Mouse (Mus musculus) neutrophil, adult 5-6 weeks (primary cell): Measurements from ENCODE around the gene Kpna2. TPM values are rescaled to one million over a fixed set of nuclear protein-coding genes. Genes with fewer than 3 reads are reported as not detected.
"Not testable (repeated sequence)": the region's sequence is repeated elsewhere in the genome, so short reads cannot be mapped to it uniquely, and the experiment has no call there.

Experiments
- ATAC-seq: fragments of 151-379, 151-347 bp; 2 replicates; pipeline ENCODE4 v1.8.0; 2017; ENCODE audit warnings: mild to moderate bottlenecking, moderate TSS enrichment; ENCODE audit not compliant: insufficient number of reproducible peaks, poor library complexity, low FRiP score, severe bottlenecking; ENCODE audit errors: extremely low read depth
- total RNA-seq: library from RNA; stranded (forward); fragments of 200-1000 nt; gene quantifications from 2 replicates; pipeline ENCODE4 v1.2.3, GENCODE M21; 2017

Gene Kpna2
- total RNA-seq, 1 experiment from 2014 or later: 22.2 TPM

DNA sequence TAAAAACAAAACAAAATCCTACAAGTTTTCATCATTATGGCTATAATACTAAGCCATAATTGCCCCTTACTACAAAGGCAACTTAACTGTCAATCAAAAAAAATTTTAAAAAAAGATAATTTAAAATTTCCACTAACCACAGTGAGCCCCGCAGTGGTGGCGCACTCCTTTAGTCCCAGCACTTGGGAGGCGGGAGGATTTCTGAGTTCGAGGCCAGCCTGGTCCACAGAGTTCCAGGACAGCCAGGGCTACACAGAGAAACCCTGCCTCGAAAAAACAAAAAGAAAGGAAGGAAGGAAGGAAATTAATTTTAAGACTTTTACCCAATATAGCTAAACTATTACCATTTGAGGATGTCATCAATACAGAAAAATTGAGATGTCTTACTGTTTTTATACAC, 1.4 kb downstream of the Kpna2 start:
- ATAC-seq: no peak

DNA sequence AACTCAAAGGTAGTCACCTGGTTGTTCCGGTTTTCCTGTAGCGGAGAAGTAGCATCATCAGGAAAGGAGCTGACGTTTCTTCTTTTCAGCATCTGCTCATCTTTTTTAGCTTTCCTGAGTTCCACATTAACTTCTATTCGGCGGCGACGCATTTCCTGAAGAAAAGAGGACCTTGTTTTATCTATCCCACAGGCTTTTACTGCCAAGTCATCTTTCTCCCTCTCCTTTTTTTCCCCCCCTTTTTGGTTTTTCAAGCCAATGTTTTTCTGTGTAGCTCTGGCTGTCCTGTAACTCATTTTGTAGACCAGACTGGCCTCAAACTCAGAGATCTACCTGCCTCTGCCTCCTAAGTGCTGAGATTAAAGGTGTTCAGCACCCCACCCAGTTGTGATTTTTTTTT, 2.8 kb downstream of the Kpna2 start:
- not testable (repeated sequence) for ATAC-seq

DNA sequence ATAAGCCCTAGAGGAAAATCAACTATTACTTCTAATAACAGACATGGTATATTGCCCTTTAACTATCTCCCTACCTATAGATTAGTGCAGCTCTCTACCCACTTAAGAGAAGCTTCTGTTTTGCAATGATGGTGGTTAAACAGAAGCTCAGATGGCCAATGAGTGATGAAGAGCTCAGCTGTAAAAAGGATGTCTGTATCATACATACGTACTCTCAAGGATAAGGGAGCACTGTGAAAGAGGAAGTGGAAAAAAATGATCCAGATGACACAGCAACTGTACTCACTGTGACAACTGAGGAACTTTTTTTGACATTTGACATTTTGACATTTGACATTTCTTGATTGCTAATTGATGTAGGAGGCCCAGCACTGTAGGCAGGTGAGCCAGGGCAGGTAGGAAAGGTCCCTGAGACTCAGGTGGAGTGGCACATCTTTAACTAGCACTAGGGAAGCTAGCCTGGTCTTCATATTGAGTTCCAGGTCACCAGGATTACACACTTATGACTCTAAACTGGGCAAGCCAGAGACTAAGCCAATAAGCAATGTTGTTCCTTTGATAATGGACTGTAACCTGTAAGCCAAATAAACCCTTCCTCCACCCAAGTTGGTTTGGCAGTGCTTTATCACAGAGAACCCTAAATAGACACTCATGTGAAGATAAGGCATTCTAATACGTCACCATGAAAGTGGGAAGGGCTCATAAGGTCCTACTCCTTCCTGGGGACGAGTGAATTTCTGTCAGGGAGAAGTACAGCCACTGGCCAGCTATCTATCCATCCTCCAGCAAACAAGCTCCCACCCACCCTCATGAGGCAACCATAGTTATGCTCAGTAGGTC, 4.9 kb downstream of the Kpna2 start:
- ATAC-seq: peak; percentile 88

DNA sequence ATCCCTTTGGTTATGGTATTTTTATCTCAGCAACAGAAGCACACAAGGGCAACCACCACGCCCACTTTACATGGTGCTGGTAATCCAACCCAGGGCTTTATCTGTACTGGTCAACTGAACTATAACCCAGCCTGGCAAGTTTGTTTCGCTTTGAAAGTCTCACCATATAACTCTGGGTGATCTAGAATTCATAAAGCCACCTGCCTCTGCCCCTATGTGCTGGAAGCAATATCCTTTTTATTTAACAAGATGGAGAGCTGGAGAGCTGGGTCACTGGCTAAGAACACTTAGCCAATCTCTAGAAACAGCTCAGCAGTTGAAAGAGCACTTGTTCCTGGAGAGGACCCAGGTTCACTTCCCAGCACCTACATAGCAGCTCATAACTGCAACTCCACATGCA, 12.0 kb downstream of the Kpna2 start:
- ATAC-seq: no peak

DNA sequence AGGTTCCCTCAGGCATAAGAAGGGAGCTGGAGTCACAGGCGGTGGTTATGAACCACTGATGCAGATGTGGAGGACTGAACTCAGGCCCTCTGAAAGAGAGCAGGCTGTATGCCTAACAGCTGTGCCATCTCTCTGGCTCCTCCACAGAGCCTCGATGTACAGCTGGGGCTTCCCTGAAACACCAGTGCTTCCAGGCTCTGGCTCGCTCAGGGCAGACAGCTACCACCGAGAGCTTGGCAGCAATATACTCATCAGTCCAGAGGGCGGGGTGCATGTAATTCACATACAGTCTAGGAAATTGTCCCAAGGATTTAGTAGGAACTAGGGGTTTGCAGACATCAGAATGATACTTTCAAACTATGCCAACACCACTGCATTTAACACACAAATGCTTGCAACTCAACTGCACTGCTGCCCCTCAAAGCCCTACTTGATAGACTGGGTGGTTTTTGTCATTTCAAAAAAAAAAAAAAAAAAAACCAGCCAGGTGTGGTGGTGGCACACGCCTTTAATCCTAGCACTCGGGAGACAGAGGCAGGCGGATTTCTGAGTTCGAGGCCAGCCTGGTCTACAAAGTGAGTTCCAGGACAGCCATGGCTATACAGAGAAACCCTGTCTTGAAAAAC, 13.2 kb downstream of the Kpna2 start:
- ATAC-seq: not testable (repeated sequence)

DNA sequence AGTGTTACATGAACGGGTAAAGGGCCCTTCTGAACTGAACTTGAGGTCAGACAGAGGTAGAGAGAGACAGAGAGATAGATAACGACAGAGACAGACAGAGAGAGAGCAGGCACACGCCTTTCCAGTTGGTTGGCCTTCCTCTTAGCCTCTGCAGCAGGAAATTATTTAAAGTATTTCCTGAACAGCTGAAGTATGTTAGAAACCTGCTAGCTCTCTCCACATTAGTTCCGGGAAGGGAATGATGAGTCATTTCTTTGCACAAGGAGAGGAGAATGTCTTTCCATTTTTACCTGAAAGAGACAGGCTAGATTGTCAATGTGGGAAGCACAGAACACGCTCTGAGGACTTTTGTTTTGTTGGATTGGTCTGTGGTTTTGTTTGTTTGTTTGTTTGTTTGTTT, 17.0 kb downstream of the Kpna2 start:
- ATAC-seq: no peak

DNA sequence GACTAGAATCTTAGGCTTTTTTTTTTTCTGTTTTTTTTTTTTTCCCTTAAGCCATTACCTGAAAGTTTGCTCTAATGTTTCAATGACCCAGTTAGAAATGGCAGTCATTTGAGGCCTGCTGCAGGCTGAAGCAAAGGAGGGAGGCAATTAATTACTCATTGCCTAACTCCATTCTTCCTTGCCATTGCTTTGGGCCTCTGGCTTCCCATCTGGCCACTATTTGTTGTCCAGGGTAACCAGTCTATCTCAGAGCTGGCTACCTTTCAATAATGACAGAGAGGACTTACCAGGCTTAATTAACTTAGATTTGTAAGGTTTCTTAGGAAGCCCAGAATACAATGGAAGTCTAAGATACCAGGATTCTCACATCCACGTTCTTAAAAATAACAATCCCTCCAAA, 17.6 kb downstream of the Kpna2 start:
- no peak for ATAC-seq

DNA sequence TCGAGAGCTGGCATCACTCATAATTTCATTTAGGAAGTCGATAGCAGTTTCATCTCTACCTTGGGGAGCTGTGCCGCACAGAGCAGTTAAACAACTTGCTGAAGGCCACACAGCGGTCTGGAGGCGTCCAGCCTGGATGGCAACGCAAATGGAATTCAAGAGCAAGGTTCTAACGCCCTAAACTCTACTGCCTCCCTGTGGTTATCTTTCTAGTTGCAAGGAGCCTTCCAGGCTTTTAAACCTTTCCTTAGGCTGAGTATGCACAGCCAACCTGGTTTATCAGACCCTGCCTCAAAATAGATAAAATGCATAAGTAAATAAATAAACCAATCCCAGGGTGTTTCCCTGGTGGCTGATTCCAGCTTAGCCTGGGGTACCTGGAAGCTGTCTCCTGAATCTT, 18.9 kb downstream of the Kpna2 start:
- peak; percentile 41; the same call in 1 of the 2 replicates for ATAC-seq

DNA sequence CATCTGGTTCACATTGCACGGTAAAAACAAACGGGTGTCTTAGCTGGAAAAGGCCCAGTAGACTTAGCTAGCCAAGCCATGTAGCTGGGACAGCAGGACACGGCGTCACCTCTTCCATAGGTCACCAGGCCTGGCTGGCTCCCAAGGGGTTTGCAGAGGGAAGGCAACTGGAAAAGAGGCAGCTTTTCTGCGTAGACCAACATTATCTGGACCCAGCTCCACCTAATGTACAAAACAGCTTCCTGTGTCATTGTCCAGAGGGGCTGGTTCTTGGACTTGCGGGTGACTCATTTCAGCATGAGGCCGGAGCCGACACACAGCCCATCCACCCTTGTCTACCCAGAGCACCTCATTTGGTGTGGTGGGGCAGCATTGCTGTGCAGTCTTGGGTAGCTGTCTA, 23.1 kb downstream of the Kpna2 start:
- no peak for ATAC-seq

DNA sequence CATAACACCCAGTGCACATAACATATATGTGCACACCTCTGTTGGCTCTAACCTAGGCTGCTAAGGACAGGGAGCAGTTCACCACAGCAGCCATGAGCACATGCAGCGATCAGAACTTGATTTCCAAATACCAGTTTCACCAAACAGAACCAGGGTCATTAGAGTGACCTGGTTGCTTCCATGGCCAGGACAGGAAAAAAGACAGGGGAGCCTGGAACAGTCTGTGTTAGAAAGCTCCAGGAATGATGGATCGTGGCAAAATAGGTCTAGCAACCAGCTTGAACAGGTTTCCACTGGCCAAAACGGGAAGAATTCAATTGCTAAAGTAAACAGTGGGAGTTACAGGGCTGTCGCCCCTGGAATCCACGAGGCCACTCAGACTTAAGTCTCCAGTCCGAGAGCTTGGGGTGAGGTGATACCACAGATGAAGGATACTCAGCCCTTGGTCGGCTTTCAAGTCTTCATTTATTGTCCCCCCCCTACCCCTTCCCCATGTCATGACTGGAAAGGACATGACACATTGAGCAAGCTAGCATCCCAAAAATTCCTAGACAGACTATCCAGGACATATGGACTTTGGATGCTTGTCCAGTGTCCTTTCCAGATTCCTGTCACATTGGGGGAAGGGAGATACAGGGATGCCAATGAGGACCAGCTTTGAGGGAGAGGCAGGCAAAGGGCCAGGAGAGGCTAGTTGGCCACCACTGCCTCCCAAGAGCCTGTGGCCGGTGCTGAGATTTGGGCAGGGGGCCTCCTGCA, 23.7 kb downstream of the Kpna2 start:
- ATAC-seq: no peak

DNA sequence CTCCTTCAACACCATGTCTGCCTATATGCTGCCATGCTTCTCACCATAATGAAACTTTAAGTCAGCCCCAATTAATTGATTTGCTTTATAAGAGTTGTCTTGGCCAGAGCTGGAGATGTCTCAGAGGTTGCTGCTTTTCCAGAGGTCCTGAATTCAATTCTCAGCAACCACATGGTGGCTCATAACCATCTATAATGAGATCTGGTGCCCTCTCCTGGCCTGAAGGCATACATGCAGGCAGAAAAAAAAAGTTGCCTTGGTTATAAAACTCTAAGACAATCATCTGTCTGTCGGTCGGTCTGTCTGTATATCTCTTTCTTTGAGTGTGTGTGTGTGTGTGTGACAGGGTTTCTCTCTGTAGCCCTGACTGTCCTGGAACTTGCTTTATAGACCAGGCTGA, 24.9 kb downstream of the Kpna2 start:
- no peak for ATAC-seq

DNA sequence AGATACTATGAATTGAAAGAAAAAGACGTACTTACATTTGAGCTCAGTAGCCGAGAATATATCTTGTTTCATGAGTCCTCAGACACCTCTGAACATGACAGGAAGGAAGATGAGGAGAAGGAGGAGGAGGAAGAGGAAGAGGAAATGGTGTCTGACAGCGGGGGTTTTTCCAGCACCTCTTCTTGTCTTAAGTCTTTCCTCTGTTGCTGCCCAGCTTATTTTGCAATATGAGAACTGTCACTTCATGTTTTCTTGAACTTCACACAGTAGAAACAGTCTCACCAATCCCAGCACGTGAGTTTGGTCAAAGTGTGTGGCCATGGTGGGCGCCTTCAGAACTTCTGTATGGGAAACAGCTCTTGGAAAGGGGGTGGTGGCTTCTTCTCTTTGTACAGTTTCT, 26.3 kb downstream of the Kpna2 start:
- no peak for ATAC-seq

DNA sequence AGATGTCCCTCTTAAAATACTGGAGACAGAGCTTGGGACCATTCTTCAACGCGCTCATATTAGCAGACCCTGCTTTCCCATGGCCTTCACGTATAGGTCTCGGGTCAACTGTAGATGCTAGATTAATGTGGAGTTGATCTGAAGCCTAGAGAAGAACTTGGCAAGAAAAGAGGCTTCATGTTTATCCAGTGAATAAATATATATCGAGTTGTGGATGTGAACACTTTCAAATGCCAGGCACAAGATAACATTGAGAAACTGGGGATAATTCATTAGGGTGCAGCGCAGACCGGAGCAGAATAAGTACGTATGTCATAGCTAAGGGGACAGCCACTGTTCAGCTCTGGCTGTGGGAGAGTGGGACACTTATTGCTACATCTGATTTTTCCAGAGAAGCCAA, 29.5 kb downstream of the Kpna2 start:
- no peak for ATAC-seq

DNA sequence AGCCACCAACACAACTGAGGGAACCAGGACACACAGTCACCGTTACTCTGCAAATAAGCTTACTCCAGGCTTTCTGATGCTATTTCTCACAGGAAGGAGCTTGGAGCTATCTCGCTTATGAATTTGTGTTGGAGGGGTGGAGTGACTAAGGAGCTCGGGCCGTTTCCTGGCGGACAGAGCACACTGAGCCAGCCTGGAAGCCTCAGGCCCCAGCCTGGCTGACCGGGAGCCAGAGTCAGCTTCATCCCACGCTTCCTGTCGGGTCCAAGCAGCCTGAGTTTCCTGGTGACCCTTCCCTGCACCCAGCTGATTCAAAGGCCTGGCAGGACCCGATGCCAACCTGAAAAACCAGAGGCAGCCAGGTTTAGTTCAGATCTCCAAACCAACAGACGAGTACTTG, 31.7 kb downstream of the Kpna2 start:
- no peak for ATAC-seq

DNA sequence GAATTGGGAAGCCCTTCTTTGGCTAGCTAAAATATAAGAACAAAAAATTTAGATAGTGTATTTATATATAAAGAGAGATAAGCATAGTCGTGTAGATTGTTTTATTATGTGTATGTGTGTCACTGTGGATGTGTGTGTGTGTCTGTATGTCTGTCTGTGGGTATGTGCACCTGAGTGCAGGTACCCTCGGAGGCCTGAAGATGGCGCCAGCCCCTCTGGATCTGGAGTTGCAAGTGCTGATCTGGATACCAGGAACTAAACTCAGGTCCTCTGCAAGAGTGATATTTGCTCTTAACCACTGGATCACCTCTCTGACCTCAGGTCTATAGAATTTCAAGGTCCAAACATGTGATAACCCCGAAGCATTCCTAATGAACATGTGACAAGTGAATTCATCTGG, 33.5 kb downstream of the Kpna2 start:
- no peak for ATAC-seq

DNA sequence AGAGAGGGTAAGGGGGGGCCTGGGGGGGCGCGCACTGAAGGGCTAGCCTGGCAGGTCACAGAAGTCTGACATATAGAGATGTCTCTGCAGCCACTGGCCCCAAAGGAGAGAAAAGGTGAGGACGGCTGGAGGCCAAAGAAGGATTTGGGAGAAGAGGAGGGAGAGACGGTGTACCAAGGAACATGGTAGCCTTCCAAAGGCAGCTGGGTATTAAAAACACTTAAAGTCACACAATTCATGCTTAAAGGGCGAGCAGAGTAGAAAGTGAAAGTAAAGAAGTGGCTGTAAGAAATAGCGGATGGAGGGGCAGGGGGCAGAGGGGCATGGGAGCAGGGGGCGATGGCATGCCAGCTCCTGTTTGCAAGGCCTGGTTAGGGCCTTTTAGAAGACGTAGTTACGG, 37.0 kb downstream of the Kpna2 start:
- no peak for ATAC-seq

DNA sequence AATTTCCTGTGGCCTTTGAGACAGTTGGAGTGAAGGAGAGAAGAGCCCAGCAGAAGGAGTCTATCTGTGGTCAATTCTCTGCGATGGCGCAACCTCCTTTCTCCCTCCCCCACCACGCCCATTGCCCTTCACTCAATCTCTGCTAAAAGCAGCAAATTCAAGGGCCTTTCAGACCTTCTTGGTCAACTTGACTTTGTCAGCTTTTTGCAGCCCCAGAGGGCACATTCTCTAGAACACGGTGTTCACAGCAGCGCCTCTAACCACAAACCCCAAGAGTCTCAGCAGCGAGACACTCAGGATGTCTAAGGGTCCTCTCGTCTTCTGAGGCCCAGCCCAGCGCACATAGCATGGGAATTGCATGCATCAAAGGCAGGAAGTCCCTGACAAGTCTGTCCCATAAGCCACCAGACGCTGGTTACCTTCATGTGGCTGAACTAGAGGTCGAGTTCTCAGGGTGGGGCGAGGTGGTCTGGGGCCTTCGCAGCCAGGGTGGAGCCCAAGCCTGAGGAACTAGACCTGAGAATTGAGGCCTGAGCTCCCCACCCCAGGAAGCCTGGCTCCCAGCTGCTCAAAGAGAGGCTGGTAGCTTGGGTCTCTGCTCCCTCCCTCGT, 37.8 kb downstream of the Kpna2 start:
- peak; percentile 51; the same call in 1 of the 2 replicates for ATAC-seq

DNA sequence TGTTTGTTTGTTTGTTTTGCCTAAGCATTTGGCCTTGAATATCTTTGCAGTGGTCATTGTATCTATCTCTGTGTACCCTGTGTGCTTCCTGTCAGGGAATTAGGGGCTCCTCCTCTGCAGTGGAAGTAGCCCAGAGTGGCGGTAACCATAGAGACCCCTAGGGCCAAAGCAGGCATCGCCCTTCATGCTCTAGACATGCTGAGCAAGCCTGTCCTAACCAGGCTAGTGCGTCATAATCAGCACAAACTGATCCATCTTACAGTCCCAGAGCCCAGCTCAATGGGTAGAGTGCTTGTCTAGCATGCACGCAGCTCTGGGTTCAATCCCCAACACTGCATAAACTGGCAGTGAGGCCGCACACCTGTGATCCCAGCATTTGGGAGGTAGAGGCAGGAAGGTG, 40.2 kb downstream of the Kpna2 start:
- no peak for ATAC-seq

DNA sequence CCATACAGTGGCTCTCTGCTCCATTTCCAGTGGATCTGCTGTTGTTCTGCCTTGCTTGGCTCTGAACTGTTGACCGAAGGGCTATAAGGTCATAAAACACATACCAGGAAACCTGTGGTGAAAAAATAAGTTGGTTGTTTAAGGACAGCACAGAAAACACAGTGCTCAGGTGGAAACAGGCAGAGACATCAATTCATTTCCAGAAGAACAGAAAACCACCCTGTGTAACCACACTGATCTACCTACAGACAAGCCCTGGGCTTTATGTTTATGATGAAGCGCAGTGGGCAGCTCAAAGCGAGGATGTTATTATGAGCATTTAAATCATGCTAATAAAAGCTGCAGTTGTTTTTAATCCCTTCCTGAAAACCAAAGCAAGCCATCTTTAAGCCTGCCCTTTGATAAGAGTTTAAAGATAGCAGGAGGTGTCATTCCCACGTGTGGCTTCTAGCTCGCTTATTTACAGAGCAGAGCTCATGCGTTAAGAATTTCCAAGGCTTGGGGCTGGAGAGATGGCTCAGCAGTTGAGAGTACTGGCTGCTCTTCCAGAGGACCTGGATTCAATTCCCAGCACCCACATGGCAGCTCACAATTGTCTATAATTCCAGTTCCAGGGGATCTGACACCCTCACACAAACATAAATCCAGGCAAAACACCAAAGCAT, 40.8 kb downstream of the Kpna2 start:
- ATAC-seq: no peak
